Mouse (Mus musculus): ENCODE data around the gene Sh3gl2. TPM values are rescaled to one million over a fixed set of nuclear protein-coding genes. Genes with fewer than 3 reads are reported as not detected.

Gene Sh3gl2
- polyA plus RNA-seq, 2 experiments, result 3.1 to 5.2 TPM

DNA sequence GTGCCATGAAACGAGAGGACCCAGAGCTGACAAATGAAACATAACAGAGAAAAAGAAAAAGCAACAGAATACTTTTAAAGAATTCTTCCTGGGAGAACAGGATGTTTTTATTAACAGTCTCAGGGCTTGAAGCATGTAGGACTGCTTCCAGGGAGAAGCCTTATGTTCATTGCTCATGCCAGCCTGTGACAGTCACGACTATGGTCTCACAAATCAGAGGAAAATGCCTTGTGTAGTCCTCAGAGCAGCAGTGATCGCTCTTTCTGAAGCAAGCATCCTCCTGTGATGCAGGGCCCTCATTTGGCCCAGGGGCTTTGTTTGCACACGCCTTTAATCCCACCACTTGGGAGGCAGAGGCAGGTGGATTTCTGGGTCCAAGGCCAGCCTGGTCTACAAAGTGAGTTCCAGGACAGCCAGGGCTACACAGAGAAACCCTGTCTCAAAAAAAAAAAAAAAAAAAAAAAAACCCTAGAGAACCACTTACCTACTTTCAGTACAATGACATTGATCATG lies 129.8 kb downstream of the Sh3gl2 start:
- Histone ChIP-seq H3K9ac (ENCODE audit: low read depth, low read length, severe bottlenecking) (no peak overlapping the region), H3K27me3 (ENCODE audit: control insufficient read depth, insufficient read depth, low read length) (no peaks in the 10 kb centered on the region), H3K4me1 (ENCODE audit: control insufficient read depth, insufficient read depth, low read length) (no peaks in the 10 kb centered on the region), H3K4me3 (replicated peaks; ENCODE audit: low read length) (no peak overlapping the region), H3K4me2 (replicated peaks; ENCODE audit: low read depth, low read length, severe bottlenecking) (no peak overlapping the region), H3K27ac (replicated peaks; ENCODE audit: low read depth, low read length) (no peak overlapping the region), H3K9me3 (ENCODE audit: control insufficient read depth, low read length) (no peaks in the 10 kb centered on the region), H3K36me3 (ENCODE audit: control insufficient read depth, insufficient read depth, low read length) (no peaks in the 10 kb centered on the region)
- no peak for DNase-seq (ENCODE audit: low spot score)
- TF ChIP-seq POLR2A (IDR thresholded peaks at IDR 0.05; ENCODE audit: borderline replicate concordance, extremely low read depth, insufficient read depth, insufficient read length), result no peak
- 77% methylated on average over 4 of the region's 4 CpGs for WGBS
- no peak for ATAC-seq (ENCODE audit: low FRiP score, low read depth)

DNA sequence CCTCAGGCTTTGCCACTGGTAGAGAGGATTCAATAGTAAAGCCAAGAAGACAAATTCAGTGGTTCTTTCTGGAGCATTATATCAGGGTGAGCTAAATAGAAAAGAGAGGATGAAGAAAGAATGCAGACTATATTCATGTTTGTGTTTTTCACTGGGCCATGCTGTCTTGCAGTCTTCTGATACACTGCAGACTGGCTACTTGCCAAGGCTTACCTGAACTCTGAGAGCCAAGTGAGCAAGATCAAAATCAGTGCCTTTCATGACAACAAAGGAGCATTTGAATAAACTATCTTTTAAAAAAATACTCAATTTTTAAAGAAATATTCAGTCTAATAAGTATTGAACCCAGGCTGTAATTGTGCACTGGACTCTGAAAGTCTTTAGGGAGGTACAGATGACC lies 131.4 kb downstream of the Sh3gl2 start:
- Histone ChIP-seq H3K27ac (replicated peaks; ENCODE audit: low read depth, low read length) (no peak overlapping the region), H3K4me3 (replicated peaks; ENCODE audit: low read length) (no peak overlapping the region), H3K4me1 (ENCODE audit: control insufficient read depth, insufficient read depth, low read length) (no peaks in the 10 kb centered on the region), H3K36me3 (ENCODE audit: control insufficient read depth, insufficient read depth, low read length) (no peaks in the 10 kb centered on the region), H3K4me2 (replicated peaks; ENCODE audit: low read depth, low read length, severe bottlenecking) (no peak overlapping the region), H3K9ac (ENCODE audit: low read depth, low read length, severe bottlenecking) (no peak overlapping the region), H3K27me3 (ENCODE audit: control insufficient read depth, insufficient read depth, low read length) (no peaks in the 10 kb centered on the region), H3K9me3 (ENCODE audit: control insufficient read depth, low read length) (no peaks in the 10 kb centered on the region)
- ATAC-seq (ENCODE audit: low FRiP score, low read depth) (no peak), DNase-seq (ENCODE audit: low spot score) (no peak)
- TF ChIP-seq POLR2A (IDR thresholded peaks at IDR 0.05; ENCODE audit: borderline replicate concordance, extremely low read depth, insufficient read depth, insufficient read length), result no peak

DNA sequence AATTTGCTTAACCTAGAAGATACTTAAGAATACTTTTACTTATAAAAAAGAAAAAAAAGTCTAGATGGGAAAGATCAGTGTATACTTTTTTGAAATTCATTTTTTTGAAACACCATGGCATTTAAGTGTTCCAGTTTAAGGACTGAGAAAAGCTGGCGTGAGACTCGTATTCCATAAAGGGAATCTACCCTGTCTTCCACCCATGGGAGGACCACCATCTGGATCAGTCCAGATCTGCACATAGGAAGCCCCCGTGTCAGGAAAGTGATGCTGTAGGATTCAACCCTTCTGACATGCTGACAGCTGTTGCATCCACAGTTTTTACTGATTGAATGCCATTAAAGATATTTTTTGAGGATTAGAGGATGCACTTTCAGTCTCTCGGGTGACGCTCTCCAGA lies 134.2 kb downstream of the Sh3gl2 start:
- H3K9me3 ChIP-seq (ENCODE audit: control insufficient read depth, low read length), result no peaks in the 10 kb centered on the region
- ATAC-seq (ENCODE audit: low FRiP score, low read depth) (no peak), DNase-seq (ENCODE audit: low spot score) (no peak)
- no peak overlapping the region for H3K4me2 ChIP-seq (replicated peaks; ENCODE audit: low read depth, low read length, severe bottlenecking)
- no peaks in the 10 kb centered on the region for H3K36me3 ChIP-seq (ENCODE audit: control insufficient read depth, insufficient read depth, low read length)
- no peak overlapping the region for H3K27ac ChIP-seq (replicated peaks; ENCODE audit: low read depth, low read length)
- no peak for TF ChIP-seq POLR2A (IDR thresholded peaks at IDR 0.05; ENCODE audit: borderline replicate concordance, extremely low read depth, insufficient read depth, insufficient read length)
- H3K27me3 ChIP-seq (ENCODE audit: control insufficient read depth, insufficient read depth, low read length), result no peaks in the 10 kb centered on the region
- no peak overlapping the region for H3K4me3 ChIP-seq (replicated peaks; ENCODE audit: low read length)
- H3K9ac ChIP-seq (ENCODE audit: low read depth, low read length, severe bottlenecking), result no peak overlapping the region
- 87% methylated on average over 5 of the region's 5 CpGs for WGBS
- H3K4me1 ChIP-seq (ENCODE audit: control insufficient read depth, insufficient read depth, low read length), result no peaks in the 10 kb centered on the region

DNA sequence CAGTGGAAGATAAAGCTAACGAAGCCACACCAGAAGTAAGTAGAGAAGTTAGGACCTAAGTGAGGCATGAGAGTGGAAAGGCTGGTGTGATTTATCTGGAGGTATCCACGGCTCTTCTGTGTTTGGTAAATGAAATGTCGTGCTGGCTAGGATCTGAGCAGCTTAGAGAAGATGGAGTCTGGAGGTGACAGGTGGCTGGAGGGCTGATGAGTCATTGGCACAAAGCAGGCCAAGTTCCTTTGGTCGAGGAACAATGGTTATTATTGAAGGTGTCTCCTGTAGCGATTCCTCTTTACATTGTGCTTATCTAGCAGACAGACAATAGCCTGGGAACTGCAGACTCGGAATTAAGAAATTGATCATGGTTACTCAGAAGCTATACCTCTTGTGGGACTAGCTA lies 135.8 kb downstream of the Sh3gl2 start:
- H3K27ac ChIP-seq (replicated peaks; ENCODE audit: low read depth, low read length), result no peak overlapping the region
- DNase-seq (ENCODE audit: low spot score) (no peak), ATAC-seq (ENCODE audit: low FRiP score, low read depth) (no peak)
- no peak overlapping the region for H3K4me3 ChIP-seq (replicated peaks; ENCODE audit: low read length)
- no peak overlapping the region for H3K4me2 ChIP-seq (replicated peaks; ENCODE audit: low read depth, low read length, severe bottlenecking)
- H3K27me3 ChIP-seq (ENCODE audit: control insufficient read depth, insufficient read depth, low read length), result no peaks in the 10 kb centered on the region
- H3K4me1 ChIP-seq (ENCODE audit: control insufficient read depth, insufficient read depth, low read length), result no peaks in the 10 kb centered on the region
- WGBS, result 81% methylated on average over 6 of the region's 6 CpGs
- H3K9ac ChIP-seq (ENCODE audit: low read depth, low read length, severe bottlenecking), result no peak overlapping the region
- H3K36me3 ChIP-seq (ENCODE audit: control insufficient read depth, insufficient read depth, low read length), result no peaks in the 10 kb centered on the region
- no peak for TF ChIP-seq POLR2A (IDR thresholded peaks at IDR 0.05; ENCODE audit: borderline replicate concordance, extremely low read depth, insufficient read depth, insufficient read length)
- H3K9me3 ChIP-seq (ENCODE audit: control insufficient read depth, low read length), result no peaks in the 10 kb centered on the region

DNA sequence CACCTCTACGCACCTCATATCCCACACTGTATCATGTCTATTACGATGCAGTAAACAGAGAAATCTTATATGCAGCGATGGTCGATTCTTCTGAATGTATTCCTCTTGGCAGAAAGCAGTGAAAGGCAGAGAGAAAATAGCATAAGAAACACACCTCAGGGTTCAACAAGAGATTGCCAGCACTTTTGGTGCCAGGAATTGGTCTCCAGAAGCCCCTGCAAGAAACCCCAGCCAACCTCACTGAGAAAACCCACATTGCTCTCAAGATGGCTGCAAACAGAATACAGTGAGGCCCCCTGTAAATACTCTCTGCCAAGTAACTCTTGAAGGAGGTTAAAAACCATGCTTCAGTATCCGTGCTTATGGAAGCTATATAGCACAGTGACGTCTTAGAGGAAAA lies 141.0 kb downstream of the Sh3gl2 start:
- Histone ChIP-seq H3K27me3 (ENCODE audit: control insufficient read depth, insufficient read depth, low read length) (no peaks in the 10 kb centered on the region), H3K36me3 (ENCODE audit: control insufficient read depth, insufficient read depth, low read length) (no peaks in the 10 kb centered on the region), H3K4me2 (replicated peaks; ENCODE audit: low read depth, low read length, severe bottlenecking) (no peak overlapping the region), H3K27ac (replicated peaks; ENCODE audit: low read depth, low read length) (no peak overlapping the region), H3K9ac (ENCODE audit: low read depth, low read length, severe bottlenecking) (no peak overlapping the region), H3K4me1 (ENCODE audit: control insufficient read depth, insufficient read depth, low read length) (no peaks in the 10 kb centered on the region), H3K9me3 (ENCODE audit: control insufficient read depth, low read length) (no peaks in the 10 kb centered on the region), H3K4me3 (replicated peaks; ENCODE audit: low read length) (no peak overlapping the region)
- WGBS, result 74% methylated on average over 6 of the region's 6 CpGs
- TF ChIP-seq POLR2A (IDR thresholded peaks at IDR 0.05; ENCODE audit: borderline replicate concordance, extremely low read depth, insufficient read depth, insufficient read length), result no peak
- DNase-seq (ENCODE audit: low spot score) (no peak), ATAC-seq (ENCODE audit: low FRiP score, low read depth) (no peak)

DNA sequence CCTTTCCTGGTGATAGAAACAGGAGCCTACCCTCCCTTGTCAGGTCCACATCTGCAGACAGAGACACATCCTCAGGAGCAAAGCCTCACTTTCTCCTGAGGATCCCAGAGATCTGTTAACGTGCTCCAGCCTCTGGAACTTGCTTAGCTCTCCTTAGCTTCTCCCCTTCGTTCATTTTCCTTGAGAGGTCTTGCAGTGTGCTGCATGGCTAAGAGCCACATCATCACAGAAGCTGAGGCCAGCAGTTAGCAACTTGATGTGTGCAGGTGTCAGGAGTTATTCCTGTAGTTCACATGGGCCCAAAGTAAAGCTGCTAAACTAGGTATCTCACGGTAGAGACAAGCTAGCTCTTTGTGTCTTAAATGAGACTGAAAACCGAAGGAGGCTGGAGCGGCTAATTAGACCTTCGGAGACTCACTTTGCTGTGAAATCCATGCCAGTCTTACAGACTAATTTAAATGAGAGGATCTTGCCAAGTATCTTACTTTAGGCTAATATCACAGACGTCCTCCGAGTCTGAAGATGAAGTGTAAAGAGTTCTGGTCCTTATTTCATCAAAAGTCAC lies 143.2 kb downstream of the Sh3gl2 start:
- ATAC-seq (ENCODE audit: low FRiP score, low read depth) (no peak), DNase-seq (ENCODE audit: low spot score) (no peak)
- Histone ChIP-seq H3K4me3 (replicated peaks; ENCODE audit: low read length) (no peak overlapping the region), H3K4me2 (replicated peaks; ENCODE audit: low read depth, low read length, severe bottlenecking) (no peak overlapping the region), H3K27me3 (ENCODE audit: control insufficient read depth, insufficient read depth, low read length) (no peaks in the 10 kb centered on the region), H3K9me3 (ENCODE audit: control insufficient read depth, low read length) (no peaks in the 10 kb centered on the region), H3K36me3 (ENCODE audit: control insufficient read depth, insufficient read depth, low read length) (no peaks in the 10 kb centered on the region), H3K4me1 (ENCODE audit: control insufficient read depth, insufficient read depth, low read length) (no peaks in the 10 kb centered on the region), H3K27ac (replicated peaks; ENCODE audit: low read depth, low read length) (no peak overlapping the region), H3K9ac (ENCODE audit: low read depth, low read length, severe bottlenecking) (no peak overlapping the region)
- TF ChIP-seq POLR2A (IDR thresholded peaks at IDR 0.05; ENCODE audit: borderline replicate concordance, extremely low read depth, insufficient read depth, insufficient read length), result no peak
- WGBS, result 74% methylated on average over 8 of the region's 8 CpGs
